Mouse (Mus musculus) lung, postnatal 0 days (tissue): ENCODE measurements at regions not wholly inside any gene's neighbourhood (a gene's known extent, or its start where the extent isn't known, plus 50 kb on each side); places are given as distances from the start of the nearest gene placed in this dataset.
"Not testable (repeated sequence)": the region's sequence is repeated elsewhere in the genome, so short reads cannot be mapped to it uniquely, and the experiment has no call there.

ENCODE experiments used
- CTCF ChIP-seq: IDR thresholded peaks from 2 replicates; pipeline ENCODE4 v1.5.1; 2016; ENCODE audit warnings: antibody characterized with exemption, mild to moderate bottlenecking
- EP300 ChIP-seq: IDR thresholded peaks from 2 replicates; pipeline ENCODE4 v1.6.1; 2016; ENCODE audit warnings: antibody characterized with exemption, mild to moderate bottlenecking, control low read depth

DNA sequence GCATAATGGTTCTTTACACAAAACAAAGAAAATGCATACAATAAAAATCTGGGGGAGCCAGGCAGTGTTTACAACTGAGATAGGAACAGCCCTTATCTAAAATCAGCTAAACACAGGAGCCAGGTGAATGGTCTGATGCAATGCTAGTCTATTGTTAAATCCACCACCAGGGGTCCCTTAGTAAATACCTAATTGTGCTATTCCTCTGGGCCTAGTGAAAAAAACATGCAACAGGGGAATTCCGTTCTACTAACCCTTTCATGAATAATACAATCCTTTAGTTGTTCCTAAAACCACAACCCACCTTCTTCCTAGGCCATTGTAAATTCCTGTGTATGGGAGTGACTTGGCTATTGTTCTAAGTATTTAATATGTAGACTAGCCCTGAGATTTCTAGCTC, 1486.2 kb downstream of the Zfp704 start:
- not testable (repeated sequence) for TF ChIP-seq CTCF, EP300
